17 mouse cellular contexts compared by ENCODE assay signal in the genomic region with DNA sequence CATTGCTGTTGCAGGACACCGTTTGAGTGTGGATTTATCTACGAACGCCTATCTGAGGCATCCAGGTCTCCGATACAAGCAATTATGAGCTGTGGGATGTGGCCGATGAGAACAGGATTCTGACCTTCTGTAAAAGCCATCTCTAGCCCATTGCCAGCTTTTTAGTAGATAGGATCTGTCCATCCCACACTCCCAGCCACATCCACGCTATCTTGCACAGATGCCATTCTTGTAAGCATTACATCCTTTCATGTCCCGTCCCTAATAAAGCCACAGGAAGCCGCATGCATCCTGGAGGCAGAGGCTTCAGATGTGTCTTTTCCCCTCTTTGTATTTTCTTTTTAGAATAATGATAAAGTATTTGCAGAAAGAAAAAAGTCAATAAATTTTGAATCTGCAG. TPM values are rescaled to one million over a fixed set of nuclear protein-coding genes. Genes with fewer than 3 reads are reported as not detected.
DNase-seq lines count a peak whose midpoint lies in the region; ATAC-seq and TF ChIP-seq lines count a peak whose summit lies in the region.
"Had no signal": no experiment of that assay in that cellular context is flagged by ENCODE, and none has a peak within 500 bp of the region (broad histone marks: within the 10 kb centered on the region; RNA-seq: fewer than 3 reads in every experiment).

No protein-coding gene starts in this region.

- H3K4me2 ChIP-seq in heart, embryonic 16.5 days (ENCODE audit: low read depth, low read length) = no peak overlapping the region
- H3K4me2 ChIP-seq in lung, postnatal 0 days (replicated peaks; ENCODE audit: low read depth, low read length) = no peak overlapping the region
- H3K4me2 ChIP-seq: embryonic facial prominence, embryonic 13.5 days; forebrain, embryonic 13.5 days; heart, embryonic 11.5 days; heart, embryonic 15.5 days; hindbrain, embryonic 15.5 days had no signal

- H3K4me1 ChIP-seq in heart, embryonic 16.5 days (ENCODE audit: control insufficient read depth, insufficient read depth, low read length) = 0 out of 2 replicates have a peak, but pooled peaks cover 2% of the 10 kb centered on the region
- no peaks in the 10 kb centered on the region for H3K4me1 ChIP-seq in lung, postnatal 0 days (ENCODE audit: insufficient read depth, low read depth, low read length)
- H3K4me1 ChIP-seq: embryonic facial prominence, embryonic 13.5 days; forebrain, embryonic 13.5 days; heart, embryonic 15.5 days; hindbrain, embryonic 15.5 days had no signal

- no peak overlapping the region for H3K4me3 ChIP-seq in heart, embryonic 16.5 days (ENCODE audit: low read length)
- no peak overlapping the region for H3K4me3 ChIP-seq in lung, postnatal 0 days (ENCODE audit: low read depth, low read length)
- H3K4me3 ChIP-seq: embryonic facial prominence, embryonic 13.5 days; forebrain, embryonic 13.5 days; heart, adult 2 months; heart, embryonic 15.5 days; hindbrain, embryonic 15.5 days had no signal

- no peak for TF ChIP-seq CTCF in lung, postnatal 0 days (IDR thresholded peaks at IDR 0.05)

- no peaks in the 10 kb centered on the region for H3K9me3 ChIP-seq in heart, embryonic 16.5 days (replicated peaks; ENCODE audit: control insufficient read depth, low read length)
- no peaks in the 10 kb centered on the region for H3K9me3 ChIP-seq in lung, postnatal 0 days (ENCODE audit: low read length)
- H3K9me3 ChIP-seq: embryonic facial prominence, embryonic 13.5 days; forebrain, embryonic 13.5 days; heart, embryonic 15.5 days; hindbrain, embryonic 15.5 days had no signal

- H3K9ac ChIP-seq in heart, embryonic 16.5 days (ENCODE audit: low read length) = no peak overlapping the region
- H3K9ac ChIP-seq in lung, postnatal 0 days (replicated peaks; ENCODE audit: low read depth) = no peak overlapping the region
- H3K9ac ChIP-seq: embryonic facial prominence, embryonic 13.5 days; forebrain, embryonic 13.5 days; heart, embryonic 15.5 days; hindbrain, embryonic 15.5 days had no signal

- 0 out of 2 replicates have a peak overlapping the region, but pooled peaks have one; percentile 13 for H3K27ac ChIP-seq in heart, embryonic 16.5 days (ENCODE audit: low read length)
- H3K27ac ChIP-seq in lung, postnatal 0 days (ENCODE audit: low read length) = no peak overlapping the region
- H3K27ac ChIP-seq: embryonic facial prominence, embryonic 13.5 days; forebrain, embryonic 13.5 days; heart, adult 2 months; heart, embryonic 15.5 days; hindbrain, embryonic 15.5 days had no signal

- TF ChIP-seq EP300 in lung, postnatal 0 days (IDR thresholded peaks at IDR 0.05) = no peak

- H3K36me3 ChIP-seq in heart, embryonic 16.5 days (ENCODE audit: control insufficient read depth, insufficient read depth) = peaks cover 30% of the 10 kb centered on the region
- no peaks in the 10 kb centered on the region; the same call in 1 of the 2 replicates for H3K36me3 ChIP-seq in lung, postnatal 0 days (ENCODE audit: insufficient read depth, low read length)

- no peaks in the 10 kb centered on the region for H3K27me3 ChIP-seq in heart, embryonic 16.5 days (ENCODE audit: control insufficient read depth, insufficient read depth, low read length)
- H3K27me3 ChIP-seq in lung, postnatal 0 days (replicated peaks; ENCODE audit: insufficient read depth, low read length) = no peaks in the 10 kb centered on the region
- H3K27me3 ChIP-seq: embryonic facial prominence, embryonic 13.5 days; forebrain, embryonic 13.5 days; heart, embryonic 15.5 days; hindbrain, embryonic 15.5 days had no signal

- no peak for DNase-seq in heart, adult 18-20 months
- peak; percentile 11 for DNase-seq in lung, postnatal 0 days (ENCODE audit: low spot score)
- no peak for DNase-seq in lung, postnatal 10 days
- DNase-seq in 416B (ENCODE audit: low read depth) = peak; percentile 58
- DNase-seq: adrenal gland, adult 8-10 months; cerebellum, adult 11-12 months; cerebellum, adult 9-10 months; gastrocnemius, postnatal 36 days; heart, adult 2 months; heart, postnatal 36 days had no signal

- 59% methylated on average over 8 of the region's 8 CpGs for WGBS in heart, embryonic 16.5 days
- 58% methylated on average over 8 of the region's 8 CpGs for WGBS in lung, postnatal 0 days

- ATAC-seq in heart, embryonic 16.5 days (replicated peaks; ENCODE audit: extremely low read depth, insufficient read depth, low FRiP score) = no peak
- peak; percentile 30 for ATAC-seq in lung, postnatal 0 days
- ATAC-seq in common myeloid progenitor, adult 5-6 weeks (replicated peaks; ENCODE audit: low read depth, poor library complexity, severe bottlenecking) = 0 out of 2 replicates have a peak, but pooled peaks have one; percentile 33
- ATAC-seq: forebrain, embryonic 13.5 days had no signal

RNA-seq across cellular contexts. Expression of gene Mmaa, which starts 46.5 kb away (rescaled TPM):
- 16.5 and 17.9 TPM in 2 replicates for polyA plus RNA-seq in heart, embryonic 16.5 days (2015; fragmentation: Nextera tagmentation; extraction: Ambion mirVana)
- 10 to 100 TPM; 39.9 to 44.5 TPM for total RNA-seq in heart, adult 18-20 months (2021)
- 7.9 and 11.1 TPM in 2 replicates for polyA plus RNA-seq in lung, postnatal 0 days (2015; fragmentation: Nextera tagmentation; extraction: Ambion mirVana)
- 1.9 and 6.8 TPM in 2 replicates for total RNA-seq in common myeloid progenitor, adult 5-6 weeks (2017)

RNA-seq across cellular contexts. Expression of gene Smad1, which starts 58.1 kb away (rescaled TPM):
- polyA plus RNA-seq in heart, embryonic 16.5 days (2015; fragmentation: Nextera tagmentation; extraction: Ambion mirVana) = 20.8 and 22.4 TPM in 2 replicates
- total RNA-seq in heart, adult 18-20 months (2021) = 10 to 100 TPM; 13.2 to 14.7 TPM
- polyA plus RNA-seq in lung, postnatal 0 days (2015; fragmentation: Nextera tagmentation; extraction: Ambion mirVana) = 23.0 and 25.1 TPM in 2 replicates
- total RNA-seq in common myeloid progenitor, adult 5-6 weeks (2017) = 15.5 and 20.6 TPM in 2 replicates

Comparison
In these comparisons a context has a peak if more than half of its experiments do, and no peak if none do; other contexts are left out.
1. DNase-seq: peak in lung, postnatal 0 days (single experiment) and 416B (single experiment); none in heart, adult 18-20 months (0 of 2) and lung, postnatal 10 days (single experiment).